Mouse (Mus musculus): ENCODE measurements at regions not wholly inside any gene's neighbourhood (a gene's known extent, or its start where the extent isn't known, plus 50 kb on each side); places are given as distances from the start of the nearest gene placed in this dataset.
A peak's percentile ranks its signal among the peaks of the same experiment; 100 is the strongest.

DNA sequence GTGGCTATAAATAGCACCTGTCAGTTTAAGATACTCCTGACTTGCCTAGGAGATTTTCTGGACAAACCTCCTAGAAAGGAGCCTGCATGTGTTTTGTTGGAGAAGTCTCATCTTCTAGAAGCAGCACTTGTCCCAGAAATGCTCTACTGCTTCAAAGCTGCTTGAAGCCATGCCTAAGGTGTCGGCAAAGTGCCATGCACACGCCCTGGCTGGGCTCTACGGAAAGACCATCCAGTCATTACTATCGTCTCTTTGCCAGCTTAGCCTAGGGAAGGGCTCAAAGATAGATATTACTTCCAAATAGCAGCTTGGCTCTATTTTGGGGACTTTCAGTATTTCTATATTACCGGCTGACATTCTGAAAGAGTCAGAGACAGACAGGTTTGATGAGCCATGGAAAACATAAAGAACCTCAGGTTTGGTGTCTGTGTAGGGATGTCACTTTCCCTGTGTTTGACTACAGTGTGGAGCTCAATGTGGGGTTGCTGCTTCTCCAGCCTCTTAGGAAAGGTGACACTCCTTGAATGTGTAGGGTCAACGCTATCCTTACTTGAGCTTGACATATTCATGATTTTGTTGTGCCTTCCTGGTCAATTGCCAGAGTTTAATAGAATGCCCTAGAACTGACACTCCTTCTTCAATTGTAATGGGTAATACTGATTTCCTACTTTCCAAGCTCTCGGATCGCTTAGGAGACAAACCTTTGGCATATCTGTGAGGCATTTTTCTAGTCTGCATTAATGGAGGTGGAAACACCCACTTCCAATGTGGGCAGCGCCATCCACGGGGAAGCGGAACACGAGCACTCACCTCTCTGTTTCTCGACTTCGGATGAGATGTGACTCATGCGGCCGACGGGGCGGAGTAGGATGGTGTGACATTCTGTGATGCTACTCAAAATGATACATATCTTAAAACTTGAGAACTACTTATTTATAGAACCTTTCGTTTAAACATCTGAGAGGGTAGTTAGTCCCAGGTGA lies 251.3 kb downstream of the Enc1 start:
- WGBS: 92% methylated on average over 19 of the region's 19 CpGs

DNA sequence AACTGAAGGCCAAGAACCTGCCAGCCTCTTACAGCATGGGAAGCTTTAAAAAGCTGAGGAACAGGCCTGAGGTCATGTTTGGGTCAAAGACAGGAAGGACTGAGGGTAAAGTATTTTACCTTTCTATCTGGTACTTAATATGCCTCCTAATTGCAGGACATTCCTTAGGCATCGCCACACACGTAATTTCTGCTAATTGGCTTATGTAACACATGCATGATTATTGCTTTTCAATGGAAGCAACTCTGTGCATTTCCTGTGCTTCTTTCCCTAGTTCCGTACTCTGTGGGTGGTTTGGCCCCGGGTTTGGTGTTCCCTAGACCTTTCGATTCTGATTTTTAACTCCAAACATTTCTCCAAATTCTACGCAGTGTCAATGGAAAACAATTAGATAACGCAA lies 249.2 kb downstream of the Enc1 start:
- no peaks in the 10 kb centered on the region for H3K36me3 ChIP-seq (ENCODE audit: control insufficient read depth, insufficient read depth, low read length)
- H3K4me1 ChIP-seq (ENCODE audit: control insufficient read depth, insufficient read depth, low read length): no peaks in the 10 kb centered on the region
- no peak for TF ChIP-seq POLR2A (IDR thresholded peaks at IDR 0.05; ENCODE audit: low read depth, low read length)
- no peak for TF ChIP-seq CTCF (conservative IDR thresholded peaks at IDR 0.05; ENCODE audit: insufficient read depth, insufficient read length, low read depth, low read length)
- no peak for DNase-seq
- no peaks in the 10 kb centered on the region for H3K27me3 ChIP-seq (replicated peaks; ENCODE audit: control insufficient read depth, insufficient read depth, low read length)
- H3K27ac ChIP-seq (ENCODE audit: insufficient read depth, low read depth, low read length): no peak overlapping the region
- 80% methylated on average over 7 of the region's 7 CpGs for WGBS
- H3K4me3 ChIP-seq (ENCODE audit: insufficient read depth, low read depth, low read length): no peak overlapping the region

More for the DNA sequence above, 251.3 kb downstream of the Enc1 start:
- TF ChIP-seq POLR2A (IDR thresholded peaks at IDR 0.05; ENCODE audit: low read depth, low read length): no peak
- no peak for TF ChIP-seq CTCF (conservative IDR thresholded peaks at IDR 0.05; ENCODE audit: insufficient read depth, insufficient read length, low read depth, low read length)
- Histone ChIP-seq H3K27me3 (replicated peaks; ENCODE audit: control insufficient read depth, insufficient read depth, low read length) (no peaks in the 10 kb centered on the region), H3K4me1 (ENCODE audit: control insufficient read depth, insufficient read depth, low read length) (no peaks in the 10 kb centered on the region), H3K4me3 (ENCODE audit: insufficient read depth, low read depth, low read length) (no peak overlapping the region), H3K27ac (ENCODE audit: insufficient read depth, low read depth, low read length) (no peak overlapping the region), H3K36me3 (ENCODE audit: control insufficient read depth, insufficient read depth, low read length) (no peaks in the 10 kb centered on the region)
- no peak for DNase-seq

DNA sequence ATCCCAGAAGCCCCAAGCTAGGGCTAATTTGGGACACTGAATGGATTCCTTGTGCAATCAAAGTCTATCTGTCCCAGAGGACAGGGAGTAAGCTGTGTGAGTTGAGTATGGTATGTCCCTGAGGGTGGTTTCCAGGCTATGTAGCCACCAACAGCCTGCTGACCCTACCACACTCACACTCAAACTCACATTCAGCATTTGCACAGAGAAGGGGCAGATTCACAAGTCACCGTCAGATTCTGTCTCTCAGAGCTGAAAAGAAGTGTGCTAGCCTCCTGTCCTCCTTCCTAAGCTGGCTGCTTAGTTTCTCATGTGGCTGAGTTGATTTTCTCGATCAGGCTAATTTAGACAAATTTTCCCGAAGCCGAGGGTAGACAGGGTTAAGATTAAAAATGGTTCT lies 248.8 kb downstream of the Enc1 start:
- WGBS: 76% methylated on average over 4 of the region's 4 CpGs
- DNase-seq: no peak
- H3K36me3 ChIP-seq (ENCODE audit: control insufficient read depth, insufficient read depth, low read length): no peaks in the 10 kb centered on the region
- no peak overlapping the region for H3K27ac ChIP-seq (ENCODE audit: insufficient read depth, low read depth, low read length)
- H3K4me3 ChIP-seq (ENCODE audit: insufficient read depth, low read depth, low read length): no peak overlapping the region
- H3K27me3 ChIP-seq (replicated peaks; ENCODE audit: control insufficient read depth, insufficient read depth, low read length): no peaks in the 10 kb centered on the region
- H3K4me1 ChIP-seq (ENCODE audit: control insufficient read depth, insufficient read depth, low read length): no peaks in the 10 kb centered on the region
- TF ChIP-seq CTCF (conservative IDR thresholded peaks at IDR 0.05; ENCODE audit: insufficient read depth, insufficient read length, low read depth, low read length): no peak
- no peak for TF ChIP-seq POLR2A (IDR thresholded peaks at IDR 0.05; ENCODE audit: low read depth, low read length)

DNA sequence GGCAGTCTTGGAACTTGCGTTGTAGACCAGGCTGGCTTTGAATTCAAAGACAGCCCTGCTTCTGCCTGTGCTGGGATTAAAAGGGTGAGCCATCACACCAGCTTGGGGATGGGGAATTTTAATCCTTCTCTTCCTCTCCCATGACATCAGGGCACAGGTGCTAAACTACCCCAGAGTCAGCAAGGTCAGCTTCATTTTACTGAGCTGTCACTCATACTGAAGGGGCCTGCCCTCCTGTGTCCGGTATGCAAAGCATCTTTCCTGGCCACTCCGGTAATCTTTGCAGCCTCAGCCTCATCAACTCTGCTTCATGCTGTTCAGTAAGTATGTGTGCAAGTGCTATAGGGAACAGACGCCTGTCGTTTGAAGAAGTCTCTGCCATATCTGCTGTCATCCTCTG lies 248.1 kb downstream of the Enc1 start:
- no peak for DNase-seq

DNA sequence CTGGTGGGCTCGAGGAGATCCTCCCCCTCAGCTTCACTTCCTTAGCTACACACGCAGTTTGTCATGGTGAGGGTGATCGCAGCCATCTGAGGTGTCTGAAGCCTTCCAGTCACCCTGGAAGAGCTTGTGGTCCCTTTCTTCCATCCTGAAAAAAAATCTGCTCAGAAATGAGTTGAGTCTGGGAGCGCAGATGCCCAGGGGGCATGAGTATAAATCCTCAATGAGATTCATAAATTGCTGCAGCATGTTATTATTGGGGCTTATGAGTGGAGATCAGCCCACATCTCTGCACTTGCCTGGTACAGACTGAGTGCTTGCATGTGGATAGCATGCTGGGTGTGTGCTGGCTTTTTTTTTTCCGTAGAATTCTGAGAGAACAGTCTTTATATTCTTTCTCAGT lies 247.6 kb downstream of the Enc1 start:
- Histone ChIP-seq H3K27ac (ENCODE audit: insufficient read depth, low read depth, low read length) (no peak overlapping the region), H3K4me3 (ENCODE audit: insufficient read depth, low read depth, low read length) (no peak overlapping the region)
- no peak for TF ChIP-seq POLR2A (IDR thresholded peaks at IDR 0.05; ENCODE audit: low read depth, low read length)
- no peak for TF ChIP-seq CTCF (conservative IDR thresholded peaks at IDR 0.05; ENCODE audit: insufficient read depth, insufficient read length, low read depth, low read length)

More for the DNA sequence above, 248.1 kb downstream of the Enc1 start:
- WGBS: 77% methylated on average over 5 of the region's 5 CpGs
- no peaks in the 10 kb centered on the region for H3K36me3 ChIP-seq (ENCODE audit: control insufficient read depth, insufficient read depth, low read length)
- TF ChIP-seq POLR2A (IDR thresholded peaks at IDR 0.05; ENCODE audit: low read depth, low read length) (no peak), CTCF (conservative IDR thresholded peaks at IDR 0.05; ENCODE audit: insufficient read depth, insufficient read length, low read depth, low read length) (no peak)
- no peaks in the 10 kb centered on the region for H3K4me1 ChIP-seq (ENCODE audit: control insufficient read depth, insufficient read depth, low read length)
- no peak overlapping the region for H3K27ac ChIP-seq (ENCODE audit: insufficient read depth, low read depth, low read length)
- no peak overlapping the region for H3K4me3 ChIP-seq (ENCODE audit: insufficient read depth, low read depth, low read length)
- H3K27me3 ChIP-seq (replicated peaks; ENCODE audit: control insufficient read depth, insufficient read depth, low read length): no peaks in the 10 kb centered on the region

DNA sequence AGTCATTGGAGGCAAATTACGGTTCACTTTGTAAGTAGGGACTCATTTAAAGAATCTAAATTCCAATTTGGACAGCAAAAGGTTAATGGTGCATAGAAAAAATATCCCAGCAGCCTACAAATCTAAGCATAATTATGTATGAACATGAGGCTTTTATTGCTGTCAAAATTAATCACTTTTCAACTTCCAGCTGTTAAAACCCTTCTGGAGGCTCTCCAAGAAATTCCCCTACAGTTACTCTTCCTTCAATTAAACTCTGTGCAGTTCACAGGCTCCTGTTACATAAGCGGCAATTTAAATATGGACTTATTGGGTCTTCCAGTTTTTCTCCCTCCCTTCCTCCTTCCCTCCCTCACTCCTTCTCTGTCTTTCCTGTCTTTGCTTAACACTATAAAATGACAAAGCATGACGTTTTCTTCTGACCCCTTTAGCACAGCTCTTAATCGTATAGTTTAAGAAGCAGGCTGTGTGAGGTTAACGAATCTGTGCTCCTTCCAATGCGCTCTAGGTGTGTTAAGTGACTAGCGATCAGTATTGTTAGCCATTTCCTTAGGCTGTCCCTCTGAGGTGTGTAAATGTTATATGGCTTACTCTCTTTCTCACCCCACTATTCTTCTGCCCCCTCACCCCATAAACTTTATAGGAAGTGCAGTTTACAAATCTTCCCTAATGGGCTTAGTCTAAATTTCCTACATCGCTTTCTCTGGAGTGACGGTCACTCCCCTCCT lies 247.0 kb downstream of the Enc1 start:
- Histone ChIP-seq H3K27me3 (replicated peaks; ENCODE audit: control insufficient read depth, insufficient read depth, low read length) (no peaks in the 10 kb centered on the region), H3K27ac (ENCODE audit: insufficient read depth, low read depth, low read length) (no peak overlapping the region), H3K4me3 (ENCODE audit: insufficient read depth, low read depth, low read length) (no peak overlapping the region), H3K4me1 (ENCODE audit: control insufficient read depth, insufficient read depth, low read length) (no peaks in the 10 kb centered on the region), H3K36me3 (ENCODE audit: control insufficient read depth, insufficient read depth, low read length) (no peaks in the 10 kb centered on the region)
- WGBS: 33% methylated on average over 9 of the region's 9 CpGs
- peak; percentile 24 for DNase-seq
- TF ChIP-seq CTCF (conservative IDR thresholded peaks at IDR 0.05; ENCODE audit: insufficient read depth, insufficient read length, low read depth, low read length) (no peak), POLR2A (IDR thresholded peaks at IDR 0.05; ENCODE audit: low read depth, low read length) (no peak)

More for the DNA sequence above, 247.6 kb downstream of the Enc1 start:
- no peak for DNase-seq
- Histone ChIP-seq H3K27me3 (replicated peaks; ENCODE audit: control insufficient read depth, insufficient read depth, low read length) (no peaks in the 10 kb centered on the region), H3K4me1 (ENCODE audit: control insufficient read depth, insufficient read depth, low read length) (no peaks in the 10 kb centered on the region), H3K36me3 (ENCODE audit: control insufficient read depth, insufficient read depth, low read length) (no peaks in the 10 kb centered on the region)
- WGBS: 60% methylated on average over 5 of the region's 5 CpGs

DNA sequence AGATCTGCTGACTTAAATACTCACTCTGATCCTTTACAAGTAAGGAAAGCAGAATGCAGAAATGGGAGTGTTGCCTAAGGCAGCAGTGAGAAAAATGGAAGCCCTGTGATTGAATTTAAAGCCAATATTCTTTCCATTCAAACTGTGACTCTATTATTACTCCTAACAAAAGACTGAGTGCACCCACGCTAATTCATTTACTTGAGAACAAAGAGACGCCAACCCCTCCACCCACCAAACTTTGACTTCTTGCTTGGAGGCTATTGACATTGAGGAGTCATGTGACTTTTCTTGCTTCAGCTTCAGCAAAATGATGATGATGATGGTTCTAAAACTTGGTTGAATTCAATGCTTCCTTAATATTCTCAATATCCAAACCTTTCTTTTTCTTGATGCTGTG lies 245.6 kb downstream of the Enc1 start:
- Histone ChIP-seq H3K36me3 (ENCODE audit: control insufficient read depth, insufficient read depth, low read length) (no peaks in the 10 kb centered on the region), H3K27ac (ENCODE audit: insufficient read depth, low read depth, low read length) (no peak overlapping the region), H3K4me1 (ENCODE audit: control insufficient read depth, insufficient read depth, low read length) (no peaks in the 10 kb centered on the region), H3K27me3 (replicated peaks; ENCODE audit: control insufficient read depth, insufficient read depth, low read length) (no peaks in the 10 kb centered on the region), H3K4me3 (ENCODE audit: insufficient read depth, low read depth, low read length) (no peak overlapping the region)
- no peak for TF ChIP-seq POLR2A (IDR thresholded peaks at IDR 0.05; ENCODE audit: low read depth, low read length)
- TF ChIP-seq CTCF (conservative IDR thresholded peaks at IDR 0.05; ENCODE audit: insufficient read depth, insufficient read length, low read depth, low read length): no peak
- DNase-seq: no peak
- WGBS: 99% methylated on average over 2 of the region's 2 CpGs
